Mouse (Mus musculus) inflammation-experienced regulatory T-cells (primary cell): ENCODE data around the gene Mup20. TPM values are rescaled to one million over a fixed set of nuclear protein-coding genes. Genes with fewer than 3 reads are reported as not detected.

Source experiments
- polyA plus RNA-seq, 2 experiments: library from polyadenylated mRNA; unstranded; fragments of 100-300 nt; shearing (Covaris generic); gene quantifications; one replicate each; pipeline ENCODE4 v1.2.1; 2017

The Mup20 gene
- not detected for polyA plus RNA-seq

GRCm38 (mm10) chr4:62054058-62054457 lies at the start of gene Mup20:
Gene Mup20 (minus strand): TSS chr4:62054158.

GRCm38 (mm10) chr4:62087241-62087640 lies 33.3 kb upstream of the Mup20 start, which contains the start of gene Mup3:
Gene Mup3 (minus strand): TSS chr4:62087342.

Other genes starting within 250 kb of the Mup20 start
- under 1 TPM in 1 of 2 experiments, not detected in 1; 0.65 TPM for gene Mup5, start 218.9 kb downstream of the Mup20 start, polyA plus RNA-seq
- gene Mup3, start 33.2 kb upstream of the Mup20 start, polyA plus RNA-seq = under 1 TPM in 1 of 2 experiments, not detected in 1; 0.28 TPM
- gene Mup21, start 96.7 kb upstream of the Mup20 start, polyA plus RNA-seq = not detected
- gene Zfp37, start 176.9 kb upstream of the Mup20 start, polyA plus RNA-seq = 1 to 10 TPM in 1 of 2 experiments, under 1 TPM in 1; 0.58 to 1.9 TPM
- 10 to 100 TPM; 14.9 to 26.6 TPM for gene Slc31a2, start 208.4 kb upstream of the Mup20 start, polyA plus RNA-seq